Comparison of ENCODE assay signal across 23 mouse cellular contexts in the genomic region with DNA sequence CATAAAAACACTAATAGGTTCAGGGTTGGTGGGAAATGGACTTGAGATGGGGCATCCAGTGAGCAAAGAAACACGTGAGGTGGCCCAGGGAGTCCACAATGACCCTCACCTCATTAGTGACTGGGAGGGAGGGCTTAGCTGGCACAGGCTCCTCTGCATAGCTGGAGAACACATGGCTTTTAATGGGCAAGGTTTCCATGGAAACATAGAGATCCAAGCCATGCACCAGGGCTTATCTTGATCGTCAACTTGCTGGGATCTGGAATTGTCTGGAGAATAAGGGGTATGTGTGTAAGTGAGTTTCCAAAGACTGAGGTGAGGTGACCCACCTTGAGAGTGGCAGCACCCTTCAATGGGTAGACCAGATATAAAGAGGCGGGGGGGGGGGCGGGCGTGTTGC. TPM values are rescaled to one million over a fixed set of nuclear protein-coding genes. Genes with fewer than 3 reads are reported as not detected.
DNase-seq lines count a peak whose midpoint lies in the region; ATAC-seq lines count a peak whose summit lies in the region.
"Had no signal": no experiment of that assay in that cellular context is flagged by ENCODE, and none has a peak within 500 bp of the region (broad histone marks: within the 10 kb centered on the region; RNA-seq: fewer than 3 reads in every experiment).

No protein-coding gene starts in this region.

- peak; percentile 46 for DNase-seq in embryo, embryonic 10 days (ENCODE audit: low spot score)
- no peak for DNase-seq in embryo, embryonic 9.5 days (ENCODE audit: extremely low spot score)
- peak; percentile 90 for DNase-seq in MN1 (ENCODE audit: low spot score)
- peak; percentile 47 for DNase-seq in limb, embryonic 11.5 days (ENCODE audit: low spot score)
- DNase-seq in urinary bladder, postnatal 4 days (ENCODE audit: low spot score in 2 of 2) = no peak
- no peak for DNase-seq in kidney, postnatal 10 days
- DNase-seq: adrenal gland, postnatal 36 days; cerebellum, adult 9-10 months; gastrocnemius, adult 2 months; heart, postnatal 14 days; kidney, adult 9 months; lung, postnatal 4 days; right cerebral cortex, postnatal 14 days; thymus, postnatal 4 days had no signal

- H3K27ac ChIP-seq in hindbrain, embryonic 16.5 days (ENCODE audit: low read depth, low read length) = no peak overlapping the region
- no peak overlapping the region for H3K27ac ChIP-seq in hindbrain, embryonic 12.5 days
- H3K27ac ChIP-seq in limb, embryonic 11.5 days (replicated peaks; ENCODE audit: low read depth, low read length) = no peak overlapping the region
- H3K27ac ChIP-seq: embryonic facial prominence, embryonic 13.5 days; gastrocnemius, adult 2 months; intestine, embryonic 15.5 days; liver, embryonic 14.5 days; lung, embryonic 15.5 days; midbrain, embryonic 12.5 days had no signal

- H3K27me3 ChIP-seq in hindbrain, embryonic 16.5 days (replicated peaks; ENCODE audit: control insufficient read depth, insufficient read depth, low read length) = no peaks in the 10 kb centered on the region
- H3K27me3 ChIP-seq in hindbrain, embryonic 12.5 days = no peaks in the 10 kb centered on the region
- no peaks in the 10 kb centered on the region for H3K27me3 ChIP-seq in limb, embryonic 11.5 days (ENCODE audit: control insufficient read depth, insufficient read depth, low read length)
- H3K27me3 ChIP-seq: embryonic facial prominence, embryonic 13.5 days; lung, embryonic 15.5 days; midbrain, embryonic 12.5 days had no signal

- no peaks in the 10 kb centered on the region for H3K9me3 ChIP-seq in hindbrain, embryonic 16.5 days (ENCODE audit: control insufficient read depth, low read length)
- no peaks in the 10 kb centered on the region for H3K9me3 ChIP-seq in hindbrain, embryonic 12.5 days (replicated peaks)
- no peaks in the 10 kb centered on the region for H3K9me3 ChIP-seq in limb, embryonic 11.5 days (ENCODE audit: control insufficient read depth, low read length)
- H3K9me3 ChIP-seq: embryonic facial prominence, embryonic 13.5 days; intestine, embryonic 15.5 days; lung, embryonic 15.5 days; midbrain, embryonic 12.5 days had no signal

- H3K4me2 ChIP-seq in hindbrain, embryonic 16.5 days (ENCODE audit: low read length) = no peak overlapping the region
- H3K4me2 ChIP-seq in hindbrain, embryonic 12.5 days (replicated peaks) = no peak overlapping the region
- no peak overlapping the region for H3K4me2 ChIP-seq in limb, embryonic 11.5 days (ENCODE audit: low read depth, severe bottlenecking)
- H3K4me2 ChIP-seq: embryonic facial prominence, embryonic 13.5 days; heart, embryonic 11.5 days; intestine, embryonic 15.5 days; lung, embryonic 15.5 days; midbrain, embryonic 12.5 days had no signal

- H3K4me3 ChIP-seq in hindbrain, embryonic 16.5 days (ENCODE audit: low read length) = no peak overlapping the region
- H3K4me3 ChIP-seq in hindbrain, embryonic 12.5 days = no peak overlapping the region
- H3K4me3 ChIP-seq in limb, embryonic 11.5 days (ENCODE audit: low read depth, low read length) = no peak overlapping the region
- H3K4me3 ChIP-seq: embryonic facial prominence, embryonic 13.5 days; gastrocnemius, adult 2 months; intestine, embryonic 15.5 days; lung, embryonic 15.5 days; midbrain, embryonic 12.5 days had no signal

- no peaks in the 10 kb centered on the region for H3K36me3 ChIP-seq in hindbrain, embryonic 16.5 days (ENCODE audit: control insufficient read depth, insufficient read depth, low read length)
- H3K36me3 ChIP-seq in hindbrain, embryonic 12.5 days = no peaks in the 10 kb centered on the region
- H3K36me3 ChIP-seq in limb, embryonic 11.5 days (ENCODE audit: control insufficient read depth, insufficient read depth, low read length) = no peaks in the 10 kb centered on the region
- H3K36me3 ChIP-seq: embryonic facial prominence, embryonic 13.5 days; intestine, embryonic 15.5 days; lung, embryonic 15.5 days; midbrain, embryonic 12.5 days had no signal

- ATAC-seq in hindbrain, embryonic 16.5 days = peak; percentile 76
- no peak for ATAC-seq in hindbrain, embryonic 12.5 days (ENCODE audit: low FRiP score)
- ATAC-seq in limb, embryonic 11.5 days (ENCODE audit: insufficient number of reproducible peaks, low FRiP score, low TSS enrichment, low read depth) = no peak
- ATAC-seq: CD4-positive, CD25-positive, alpha-beta regulatory T cell, adult 4 months; intestine, embryonic 15.5 days had no signal

- 61% methylated on average over 5 of the region's 5 CpGs for WGBS in hindbrain, embryonic 16.5 days
- 60% methylated on average over 3 of the region's 5 CpGs for WGBS in hindbrain, embryonic 12.5 days
- WGBS in limb, embryonic 11.5 days = 56% methylated on average over 5 of the region's 5 CpGs

- peaks cover 14% of the 10 kb centered on the region for H3K4me1 ChIP-seq in hindbrain, embryonic 16.5 days (ENCODE audit: control insufficient read depth, insufficient read depth, low read depth, low read length)
- H3K4me1 ChIP-seq in hindbrain, embryonic 12.5 days = peaks cover 17% of the 10 kb centered on the region
- H3K4me1 ChIP-seq in limb, embryonic 11.5 days (ENCODE audit: control insufficient read depth, insufficient read depth, low read length) = peaks cover 11% of the 10 kb centered on the region

- no peak overlapping the region for H3K9ac ChIP-seq in hindbrain, embryonic 16.5 days (ENCODE audit: low read depth, low read length)
- no peak overlapping the region for H3K9ac ChIP-seq in hindbrain, embryonic 12.5 days
- H3K9ac ChIP-seq in limb, embryonic 11.5 days (ENCODE audit: low read length) = no peak overlapping the region
- H3K9ac ChIP-seq: embryonic facial prominence, embryonic 13.5 days; intestine, embryonic 15.5 days; liver, embryonic 14.5 days; lung, embryonic 15.5 days; midbrain, embryonic 12.5 days had no signal

RNA-seq across cellular contexts. Expression of a gene that starts 19.2 kb away (rescaled TPM):
- 0.96 and 0.99 TPM in 2 replicates for polyA plus RNA-seq in hindbrain, embryonic 16.5 days (2015; fragmentation: Nextera tagmentation; extraction: Ambion mirVana)
- polyA plus RNA-seq in hindbrain, embryonic 12.5 days (2016; fragmentation: Nextera tagmentation; extraction: Ambion mirVana) = 1.4 and 1.9 TPM in 2 replicates
- 10.7 and 12.6 TPM in 2 replicates for polyA plus RNA-seq in limb, embryonic 11.5 days (2014; fragmentation: Nextera tagmentation; extraction: Ambion mirVana)
- polyA plus RNA-seq: CD4-positive, CD25-positive, alpha-beta regulatory T cell, adult 4 months had no signal

Comparison
In these comparisons a context has a peak if more than half of its experiments do, and no peak if none do; other contexts are left out.
1. DNase-seq: peak in embryo, embryonic 10 days (single experiment), MN1 (single experiment) and limb, embryonic 11.5 days (single experiment); none in embryo, embryonic 9.5 days (single experiment), urinary bladder, postnatal 4 days (0 of 2) and kidney, postnatal 10 days (single experiment).